Mouse (Mus musculus): ENCODE data around the gene Tulp4.

GRCm38 (mm10) chr17:6118861-6119260 lies 12.6 kb downstream of the Tulp4 start:
- TF ChIP-seq CHD2 (IDR thresholded peaks at IDR 0.05; ENCODE audit: low read depth, low read length), result no peak
- no peak for TF ChIP-seq MAFK (IDR thresholded peaks at IDR 0.05; ENCODE audit: insufficient read depth, low read depth, low read length)
- no peak for TF ChIP-seq ZC3H11A (IDR thresholded peaks at IDR 0.05; ENCODE audit: borderline replicate concordance, low read depth, low read length)
- no peak for TF ChIP-seq ZNF384 (IDR thresholded peaks at IDR 0.05; ENCODE audit: low read depth, low read length)
- no peak for TF ChIP-seq HCFC1 (IDR thresholded peaks at IDR 0.05; ENCODE audit: borderline replicate concordance, insufficient read depth, low read length)

All from ES-E14 (cell line).